22 mouse cellular contexts compared by ENCODE assay signal in the genomic region with DNA sequence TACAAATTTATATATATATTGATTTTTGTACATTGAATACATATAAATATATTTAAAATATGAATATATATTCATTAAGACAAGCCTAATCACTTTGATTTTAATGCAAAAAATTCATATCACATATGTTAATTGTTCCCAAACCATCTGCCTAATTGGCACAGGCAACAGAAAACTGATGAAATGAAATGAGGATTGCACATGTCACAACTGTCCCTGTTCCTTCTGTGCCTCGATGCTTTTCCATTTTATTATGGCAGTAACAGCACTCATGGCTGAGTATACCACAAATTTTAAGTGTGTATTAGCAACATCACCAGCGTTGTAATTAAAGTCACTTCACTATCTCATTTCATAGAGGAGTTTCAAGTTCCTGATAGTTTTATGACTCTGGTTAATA.
DNase-seq lines count a peak whose midpoint lies in the region; ATAC-seq and TF ChIP-seq lines count a peak whose summit lies in the region.
"Had no signal": no experiment of that assay in that cellular context is flagged by ENCODE, and none has a peak within 500 bp of the region (broad histone marks: within the 10 kb centered on the region; RNA-seq: fewer than 3 reads in every experiment).

No protein-coding gene starts in this region.

- TF ChIP-seq CTCF in midbrain, postnatal 0 days (IDR thresholded peaks at IDR 0.05) = no peak

- H3K4me2 ChIP-seq in forebrain, embryonic 15.5 days (replicated peaks) = no peak overlapping the region
- no peak overlapping the region for H3K4me2 ChIP-seq in forebrain, embryonic 12.5 days
- no peak overlapping the region for H3K4me2 ChIP-seq in midbrain, postnatal 0 days (ENCODE audit: low read depth, low read length, poor library complexity, severe bottlenecking)
- no peak overlapping the region for H3K4me2 ChIP-seq in midbrain, embryonic 13.5 days (replicated peaks)
- H3K4me2 ChIP-seq: embryonic facial prominence, embryonic 13.5 days; hindbrain, embryonic 13.5 days had no signal

- no peaks in the 10 kb centered on the region for H3K9me3 ChIP-seq in forebrain, embryonic 15.5 days
- no peaks in the 10 kb centered on the region for H3K9me3 ChIP-seq in forebrain, embryonic 12.5 days
- H3K9me3 ChIP-seq in midbrain, postnatal 0 days (ENCODE audit: low read length) = no peaks in the 10 kb centered on the region
- no peaks in the 10 kb centered on the region for H3K9me3 ChIP-seq in midbrain, embryonic 13.5 days
- H3K9me3 ChIP-seq: embryonic facial prominence, embryonic 13.5 days; G1E; heart, embryonic 10.5 days; hindbrain, embryonic 13.5 days had no signal

- H3K9ac ChIP-seq in forebrain, embryonic 15.5 days (replicated peaks) = no peak overlapping the region
- no peak overlapping the region for H3K9ac ChIP-seq in forebrain, embryonic 12.5 days
- no peak overlapping the region for H3K9ac ChIP-seq in midbrain, postnatal 0 days (replicated peaks; ENCODE audit: low read length, poor library complexity, severe bottlenecking)
- no peak overlapping the region for H3K9ac ChIP-seq in midbrain, embryonic 13.5 days (replicated peaks)
- H3K9ac ChIP-seq: embryonic facial prominence, embryonic 13.5 days; hindbrain, embryonic 13.5 days had no signal

- no peaks in the 10 kb centered on the region for H3K4me1 ChIP-seq in forebrain, embryonic 15.5 days
- H3K4me1 ChIP-seq in forebrain, embryonic 12.5 days = no peaks in the 10 kb centered on the region
- no peaks in the 10 kb centered on the region for H3K4me1 ChIP-seq in midbrain, postnatal 0 days (ENCODE audit: insufficient read depth, low read length)
- H3K4me1 ChIP-seq in midbrain, embryonic 13.5 days (replicated peaks) = no peaks in the 10 kb centered on the region
- H3K4me1 ChIP-seq: embryonic facial prominence, embryonic 13.5 days; heart, embryonic 10.5 days; hindbrain, embryonic 13.5 days had no signal

- ATAC-seq in forebrain, embryonic 15.5 days (replicated peaks) = peak; percentile 83
- no peak for ATAC-seq in forebrain, embryonic 12.5 days (ENCODE audit: low FRiP score)
- no peak for ATAC-seq in midbrain, postnatal 0 days (ENCODE audit: low FRiP score)
- ATAC-seq in midbrain, embryonic 13.5 days = no peak
- ATAC-seq: CD4-positive, CD25-positive, alpha-beta regulatory T cell, adult 4 months; intestine, embryonic 16.5 days had no signal

- no peak overlapping the region for H3K27ac ChIP-seq in forebrain, embryonic 15.5 days (replicated peaks)
- H3K27ac ChIP-seq in forebrain, embryonic 12.5 days = no peak overlapping the region
- no peak overlapping the region for H3K27ac ChIP-seq in midbrain, postnatal 0 days (ENCODE audit: low read depth, low read length)
- no peak overlapping the region for H3K27ac ChIP-seq in midbrain, embryonic 13.5 days
- H3K27ac ChIP-seq: embryonic facial prominence, embryonic 13.5 days; heart, embryonic 10.5 days; hindbrain, embryonic 13.5 days had no signal

- no peaks in the 10 kb centered on the region for H3K27me3 ChIP-seq in forebrain, embryonic 15.5 days
- H3K27me3 ChIP-seq in forebrain, embryonic 12.5 days = no peaks in the 10 kb centered on the region
- H3K27me3 ChIP-seq in midbrain, postnatal 0 days (ENCODE audit: insufficient read depth, low read length) = no peaks in the 10 kb centered on the region
- H3K27me3 ChIP-seq in midbrain, embryonic 13.5 days = no peaks in the 10 kb centered on the region
- H3K27me3 ChIP-seq: embryonic facial prominence, embryonic 13.5 days; hindbrain, embryonic 13.5 days had no signal

- peak; percentile 11 for DNase-seq in cerebellum, adult 9-10 months
- DNase-seq in cerebellum, adult 11-12 months = no peak
- peak; percentile 9 for DNase-seq in midbrain, postnatal 0 days (ENCODE audit: low spot score)
- DNase-seq in urinary bladder, postnatal 4 days (ENCODE audit: low spot score in 2 of 2) = no peak
- DNase-seq: adrenal gland, adult 8-10 months; adrenal gland, postnatal 36 days; B cell, adult 2 months; cerebellum, adult 8-10 months; cerebellum, postnatal 36 days; gastrocnemius, postnatal 10 days; heart, adult 18-20 months; heart, postnatal 10 days; heart, postnatal 4 days had no signal

- 46% methylated on average over 2 of the region's 2 CpGs for WGBS in forebrain, embryonic 15.5 days
- 79% methylated on average over 2 of the region's 2 CpGs for WGBS in forebrain, embryonic 12.5 days
- 84% methylated on average over 2 of the region's 2 CpGs for WGBS in midbrain, postnatal 0 days
- 87% methylated on average over 2 of the region's 2 CpGs for WGBS in midbrain, embryonic 13.5 days

- H3K36me3 ChIP-seq in forebrain, embryonic 15.5 days = no peaks in the 10 kb centered on the region
- H3K36me3 ChIP-seq in forebrain, embryonic 12.5 days (replicated peaks) = no peaks in the 10 kb centered on the region
- no peaks in the 10 kb centered on the region for H3K36me3 ChIP-seq in midbrain, postnatal 0 days (ENCODE audit: insufficient read depth, low read length)
- H3K36me3 ChIP-seq in midbrain, embryonic 13.5 days = no peaks in the 10 kb centered on the region
- H3K36me3 ChIP-seq: embryonic facial prominence, embryonic 13.5 days; G1E; heart, embryonic 10.5 days; hindbrain, embryonic 13.5 days had no signal

- H3K4me3 ChIP-seq in forebrain, embryonic 15.5 days = no peak overlapping the region
- no peak overlapping the region for H3K4me3 ChIP-seq in forebrain, embryonic 12.5 days (replicated peaks)
- no peak overlapping the region for H3K4me3 ChIP-seq in midbrain, postnatal 0 days (ENCODE audit: low read depth, low read length)
- no peak overlapping the region for H3K4me3 ChIP-seq in midbrain, embryonic 13.5 days (replicated peaks)
- H3K4me3 ChIP-seq: embryonic facial prominence, embryonic 13.5 days; heart, embryonic 10.5 days; hindbrain, embryonic 13.5 days had no signal

Comparison
In these comparisons a context has a peak if more than half of its experiments do, and no peak if none do; other contexts are left out.
1. DNase-seq: peak in cerebellum, adult 9-10 months (single experiment) and midbrain, postnatal 0 days (single experiment); none in cerebellum, adult 11-12 months (single experiment) and urinary bladder, postnatal 4 days (0 of 2).